Mouse (Mus musculus) kidney, postnatal 0 days (tissue): ENCODE results near the gene Kif26b. TPM values are rescaled to one million over a fixed set of nuclear protein-coding genes. Genes with fewer than 3 reads are reported as not detected.
A peak's percentile ranks its signal among the peaks of the same experiment; 100 is the strongest.

ENCODE experiments used
- ATAC-seq: fragments of 200-750 bp; cut with Nextera tagmentation; replicated peaks from 2 replicates; pipeline ENCODE4 v1.8.0; 2017; ENCODE audit warnings: low read depth, moderate number of reproducible peaks, moderate TSS enrichment, moderate library complexity; ENCODE audit not compliant: low FRiP score
- DNase-seq: peaks from one replicate; pipeline ENCODE4 v3.0.0-alpha.2; 2016; ENCODE audit warnings: low spot score
- H3K27ac ChIP-seq: fragments of 300-500 bp; sonication (generic); 2 replicates; pipeline ENCODE4 v1.5.1; 2014; ENCODE audit warnings: mild to moderate bottlenecking
- H3K27me3 ChIP-seq: fragments of 300-500 bp; sonication (generic); 2 replicates; pipeline ENCODE4 v1.6.1; 2014; ENCODE audit warnings: low read length, mixed read lengths; ENCODE audit not compliant: insufficient read depth
- H3K36me3 ChIP-seq: fragments of 300-500 bp; sonication (generic); 2 replicates; pipeline ENCODE4 v1.6.1; 2014; ENCODE audit warnings: low read length, mixed read lengths; ENCODE audit not compliant: insufficient read depth
- H3K4me1 ChIP-seq: fragments of 300-500 bp; sonication (generic); replicated peaks from 2 replicates; pipeline ENCODE4 v1.6.1; 2014; ENCODE audit warnings: antibody characterized with exemption, low read length, mixed read lengths; ENCODE audit not compliant: insufficient read depth
- H3K4me2 ChIP-seq: fragments of 300-500 bp; sonication (generic); 2 replicates; pipeline ENCODE4 v1.6.1; 2014; ENCODE audit warnings: mild to moderate bottlenecking, low read length, moderate library complexity, mixed read lengths
- H3K4me3 ChIP-seq: fragments of 300-500 bp; sonication (generic); replicated peaks from 2 replicates; pipeline ENCODE4 v1.5.1; 2014; ENCODE audit warnings: low read depth, low read length
- H3K9ac ChIP-seq: fragments of 300-500 bp; sonication (generic); 2 replicates; pipeline ENCODE4 v1.6.1; 2014; ENCODE audit warnings: low read depth, low read length
- H3K9me3 ChIP-seq: fragments of 300-500 bp; sonication (generic); replicated peaks from 2 replicates; pipeline ENCODE4 v1.6.1; 2016; ENCODE audit warnings: low read length, inconsistent platforms, mixed read lengths
- CTCF ChIP-seq: IDR thresholded peaks from 2 replicates; pipeline ENCODE4 v1.5.1; 2016; ENCODE audit warnings: antibody characterized with exemption, low read depth, mild to moderate bottlenecking, moderate library complexity
- WGBS: fragments of 180-500 bp; shearing (Covaris S2); extraction: QIAGEN DNeasy Blood & Tissue Kit; methylation state at CpG from one replicate; pipeline ENCODE4 v1.1.7; 2014; 5-methylcytosine and 5-hydroxymethylcytosine counted together
- polyA plus RNA-seq: library from polyadenylated mRNA; unstranded; fragments of >200 nt; fragmentation: Nextera tagmentation; extraction: Ambion mirVana; gene quantifications from 2 replicates; pipeline ENCODE4 v1.2.1, GENCODE M21; 2015

The Kif26b gene
- polyA plus RNA-seq, 1 experiment from 2014 or later, result 6.4 TPM

DNA sequence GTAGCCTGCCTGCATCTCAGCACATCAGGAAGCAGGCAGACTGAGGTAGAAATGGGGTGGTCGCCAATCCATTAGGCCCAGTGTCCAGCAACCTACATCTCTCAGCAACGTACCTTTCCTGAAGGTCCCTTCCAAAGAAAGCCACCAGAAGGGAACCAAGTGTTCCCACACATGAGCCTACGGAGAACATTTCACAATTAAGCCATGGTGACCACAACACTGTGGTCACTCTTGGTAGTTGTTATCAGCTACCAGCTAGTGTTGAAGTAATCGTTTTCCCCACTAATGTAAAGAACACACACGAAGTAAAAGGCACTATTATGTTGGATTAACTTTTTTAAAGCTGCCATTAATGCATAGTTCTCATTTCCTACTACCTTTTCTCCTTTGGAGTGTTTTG, 37.2 kb upstream of the Kif26b start:
- Histone ChIP-seq H3K27me3 (no peaks in the 10 kb centered on the region), H3K36me3 (no peaks in the 10 kb centered on the region), H3K4me3 (no peak overlapping the region), H3K9me3 (no peaks in the 10 kb centered on the region), H3K4me1 (no peaks in the 10 kb centered on the region), H3K9ac (no peak overlapping the region), H3K4me2 (no peak overlapping the region), H3K27ac (no peak overlapping the region)
- ATAC-seq (no peak), DNase-seq (no peak)
- no peak for TF ChIP-seq CTCF
- WGBS, result 92% methylated on average over 5 of the region's 5 CpGs

- no peaks in the 10 kb centered on the region for H3K9me3 ChIP-seq
- no peak for DNase-seq
- no peak for ATAC-seq
- H3K9ac ChIP-seq, result no peak overlapping the region
- no peak overlapping the region for H3K4me2 ChIP-seq
- H3K36me3 ChIP-seq, result no peaks in the 10 kb centered on the region
- WGBS, result 60% methylated on average over 2 of the region's 2 CpGs
- no peak overlapping the region for H3K4me3 ChIP-seq
- H3K27ac ChIP-seq, result no peak overlapping the region
- H3K27me3 ChIP-seq, result no peaks in the 10 kb centered on the region
- TF ChIP-seq CTCF, result no peak
- no peaks in the 10 kb centered on the region for H3K4me1 ChIP-seq
Observed at GRCm38 (mm10) chr1:178492493-178492892, 36.4 kb upstream of the Kif26b start.

DNA sequence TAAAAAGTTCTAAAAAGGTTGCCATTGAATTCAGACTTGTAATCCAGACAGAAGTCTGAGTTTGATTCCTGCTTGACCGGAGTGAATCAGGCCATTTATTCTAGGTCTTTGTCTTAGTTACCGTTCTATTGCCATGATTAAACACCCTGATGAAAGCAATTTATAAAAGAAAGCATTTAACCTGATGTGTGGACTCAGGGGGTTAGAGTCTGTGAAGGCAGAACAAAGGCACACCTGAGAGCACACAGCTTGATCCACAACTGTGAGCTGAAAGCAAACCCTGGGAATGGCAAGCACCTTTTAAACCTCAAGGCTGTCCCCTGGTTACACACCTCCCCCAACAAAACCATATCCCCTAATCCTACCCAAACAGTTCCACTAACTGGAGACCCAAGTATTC, 32.7 kb upstream of the Kif26b start:
- no peak overlapping the region for H3K9ac ChIP-seq
- no peak overlapping the region for H3K4me3 ChIP-seq
- no peaks in the 10 kb centered on the region for H3K36me3 ChIP-seq
- 74% methylated on average over 2 of the region's 2 CpGs for WGBS
- no peaks in the 10 kb centered on the region for H3K9me3 ChIP-seq
- no peak for ATAC-seq
- no peaks in the 10 kb centered on the region for H3K4me1 ChIP-seq
- no peak overlapping the region for H3K4me2 ChIP-seq
- TF ChIP-seq CTCF, result no peak
- H3K27ac ChIP-seq, result no peak overlapping the region
- H3K27me3 ChIP-seq, result no peaks in the 10 kb centered on the region
- no peak for DNase-seq

GRCm38 (mm10) chr1:178496841-178497240, 32.1 kb upstream of the Kif26b start:
- Histone ChIP-seq H3K4me2 (no peak overlapping the region), H3K36me3 (no peaks in the 10 kb centered on the region), H3K9ac (no peak overlapping the region), H3K27ac (no peak overlapping the region), H3K9me3 (no peaks in the 10 kb centered on the region), H3K4me3 (no peak overlapping the region), H3K4me1 (no peaks in the 10 kb centered on the region), H3K27me3 (no peaks in the 10 kb centered on the region)
- TF ChIP-seq CTCF, result peak; percentile 52; the same call in 1 of the 2 replicates
- DNase-seq, result no peak
- ATAC-seq, result no peak
- WGBS, result 67% methylated on average over 1 of the region's 1 CpGs

DNA sequence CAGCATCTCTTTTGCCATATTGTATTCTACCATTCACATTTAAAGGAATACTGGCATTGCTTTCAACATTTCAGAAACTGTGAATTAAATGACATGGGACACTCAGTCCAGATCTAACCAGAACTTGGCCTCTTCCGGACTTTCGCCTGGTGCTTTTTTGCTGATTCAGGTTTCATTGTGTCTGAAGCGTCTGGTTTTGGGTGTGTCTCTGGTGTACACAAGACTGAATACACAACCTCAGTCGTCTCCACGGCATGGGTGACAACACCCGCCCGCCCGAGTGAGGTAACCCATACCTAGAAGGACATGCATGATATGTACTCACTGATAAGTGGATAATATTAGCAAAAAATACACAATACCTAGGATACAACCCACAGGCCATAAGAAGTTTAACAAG, 22.0 kb upstream of the Kif26b start:
- Histone ChIP-seq H3K9ac (no peak overlapping the region), H3K9me3 (no peaks in the 10 kb centered on the region), H3K27ac (no peak overlapping the region), H3K4me3 (no peak overlapping the region), H3K4me2 (no peak overlapping the region), H3K36me3 (no peaks in the 10 kb centered on the region), H3K27me3 (no peaks in the 10 kb centered on the region), H3K4me1 (no peaks in the 10 kb centered on the region)
- ATAC-seq (no peak), DNase-seq (no peak)
- TF ChIP-seq CTCF, result no peak
- 84% methylated on average over 8 of the region's 8 CpGs for WGBS

- Histone ChIP-seq H3K4me2 (no peak overlapping the region), H3K36me3 (no peaks in the 10 kb centered on the region), H3K4me3 (no peak overlapping the region), H3K4me1 (no peaks in the 10 kb centered on the region), H3K9ac (no peak overlapping the region), H3K27me3 (no peaks in the 10 kb centered on the region), H3K27ac (no peak overlapping the region), H3K9me3 (no peaks in the 10 kb centered on the region)
- no peak for TF ChIP-seq CTCF
- ATAC-seq, result 0 out of 2 replicates have a peak, but pooled peaks have one; percentile 33
- DNase-seq, result peak; percentile 66
- WGBS, result 39% methylated on average over 7 of the region's 7 CpGs
Observed at GRCm38 (mm10) chr1:178512323-178513031, 16.4 kb upstream of the Kif26b start.

- Histone ChIP-seq H3K4me1 (no peaks in the 10 kb centered on the region), H3K27me3 (no peaks in the 10 kb centered on the region), H3K27ac (no peak overlapping the region), H3K4me3 (no peak overlapping the region), H3K9ac (no peak overlapping the region), H3K9me3 (no peaks in the 10 kb centered on the region), H3K36me3 (no peaks in the 10 kb centered on the region), H3K4me2 (no peak overlapping the region)
- 22% methylated on average over 6 of the region's 8 CpGs for WGBS
- DNase-seq (no peak), ATAC-seq (peak; percentile 25; the same call in 1 of the 2 replicates)
- TF ChIP-seq CTCF, result no peak
Observed at GRCm38 (mm10) chr1:178513954-178514353, 15.0 kb upstream of the Kif26b start.
